Mouse (Mus musculus) liver, embryonic 11.5 days (tissue): Measurements from ENCODE around the gene Irgc1. TPM values are rescaled to one million over a fixed set of nuclear protein-coding genes. Genes with fewer than 3 reads are reported as not detected.

ENCODE experiments used
- ATAC-seq: fragments of 200-750 bp; cut with Nextera tagmentation; replicated peaks from 2 replicates; pipeline ENCODE4 v1.8.0; 2017; ENCODE audit warnings: moderate number of reproducible peaks, mild to moderate bottlenecking, moderate TSS enrichment, moderate library complexity; ENCODE audit not compliant: low FRiP score
- DNase-seq: peaks from one replicate; pipeline ENCODE4 v3.0.0-alpha.2; 2017; ENCODE audit warnings: low spot score
- H3K27ac ChIP-seq: fragments of 300-500 bp; sonication (generic); 2 replicates; pipeline ENCODE4 v1.5.1; 2014; ENCODE audit warnings: mild to moderate bottlenecking, low read depth, low read length, control low read depth
- H3K27me3 ChIP-seq: fragments of 300-500 bp; sonication (generic); replicated peaks from 2 replicates; pipeline ENCODE4 v1.6.1; 2014; ENCODE audit warnings: low read length, mixed read lengths; ENCODE audit not compliant: control insufficient read depth, insufficient read depth
- H3K36me3 ChIP-seq: fragments of 300-500 bp; sonication (generic); 2 replicates; pipeline ENCODE4 v1.6.1; 2014; ENCODE audit warnings: mild to moderate bottlenecking, low read length, moderate library complexity, mixed read lengths; ENCODE audit not compliant: control insufficient read depth, insufficient read depth
- H3K4me1 ChIP-seq: fragments of 300-500 bp; sonication (generic); replicated peaks from 2 replicates; pipeline ENCODE4 v1.6.1; 2014; ENCODE audit warnings: low read length, mixed read lengths; ENCODE audit not compliant: control insufficient read depth, insufficient read depth
- H3K4me2 ChIP-seq: fragments of 300-500 bp; sonication (generic); 2 replicates; pipeline ENCODE4 v1.6.1; 2014; ENCODE audit warnings: mild to moderate bottlenecking, control low read depth, moderate library complexity
- H3K4me3 ChIP-seq: fragments of 300-500 bp; sonication (generic); 2 replicates; pipeline ENCODE4 v1.5.1; 2014; ENCODE audit warnings: low read depth, low read length, control low read depth
- H3K9ac ChIP-seq: fragments of 300-500 bp; sonication (generic); 2 replicates; pipeline ENCODE4 v1.6.1; 2014; ENCODE audit warnings: low read depth, low read length, control low read depth
- H3K9me3 ChIP-seq: fragments of 300-500 bp; sonication (generic); 2 replicates; pipeline ENCODE4 v1.6.1; 2016; ENCODE audit warnings: low read length, inconsistent platforms, mixed read lengths; ENCODE audit not compliant: control insufficient read depth
- WGBS: fragments of 180-500 bp; shearing (Covaris S2); extraction: QIAGEN DNeasy Blood & Tissue Kit; methylation state at CpG from one replicate; pipeline ENCODE4 v1.1.7; 2014; 5-methylcytosine and 5-hydroxymethylcytosine counted together
- polyA plus RNA-seq: library from polyadenylated mRNA; unstranded; fragments of >200 nt; fragmentation: Nextera tagmentation; extraction: Ambion mirVana; gene quantifications from 2 replicates; pipeline ENCODE4 v1.2.1, GENCODE M21; 2014

The Irgc1 gene
- polyA plus RNA-seq, 1 experiment from 2014 or later = not detected

DNA sequence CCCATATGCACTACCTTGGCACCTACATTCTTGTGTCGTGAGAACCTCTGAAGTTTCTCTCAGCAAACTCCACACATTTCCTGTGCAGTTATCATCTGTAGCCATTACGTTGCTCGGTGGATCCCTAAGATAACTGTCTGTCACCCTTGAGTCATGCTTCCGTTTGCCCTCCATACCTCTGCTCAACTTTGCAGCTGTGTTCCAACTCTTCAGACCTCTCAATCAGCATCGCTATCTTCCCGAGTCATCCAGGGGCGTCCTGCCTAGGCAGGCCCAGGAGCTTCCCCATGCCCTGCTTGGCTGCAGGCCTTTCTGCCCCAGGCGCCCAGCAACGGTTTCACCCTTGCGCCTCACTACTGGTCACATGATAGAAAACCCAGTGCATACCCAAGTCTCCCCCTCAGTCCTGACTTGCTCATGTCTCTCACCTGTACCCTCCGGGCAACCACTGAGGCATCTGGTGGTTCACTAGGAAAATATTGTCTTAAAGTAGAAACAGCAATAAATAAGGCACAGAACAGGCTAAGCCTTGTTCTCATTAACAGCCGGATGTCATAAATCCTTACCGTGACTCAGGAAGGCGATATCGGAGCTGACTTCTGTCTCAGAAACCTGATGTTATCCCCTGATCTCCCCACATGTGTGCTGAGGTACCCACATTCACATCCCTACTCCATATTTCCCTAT is 57.5 kb downstream of the Irgc1 start:
- peak overlapping the region; percentile 52 for H3K9ac ChIP-seq
- 36% methylated on average over 15 of the region's 15 CpGs for WGBS
- H3K9me3 ChIP-seq = no peaks in the 10 kb centered on the region; the same call in 1 of the 2 replicates
- H3K36me3 ChIP-seq = no peaks in the 10 kb centered on the region
- peak overlapping the region; percentile 87 for H3K27ac ChIP-seq
- peaks cover 49% of the 10 kb centered on the region for H3K4me1 ChIP-seq
- DNase-seq (no peak), ATAC-seq (peak; percentile 42)
- H3K27me3 ChIP-seq = no peaks in the 10 kb centered on the region
- peak overlapping the region; percentile 55 for H3K4me2 ChIP-seq
- 0 out of 2 replicates have a peak overlapping the region, but pooled peaks have one; percentile 17 for H3K4me3 ChIP-seq

- no peak overlapping the region for H3K4me3 ChIP-seq
- DNase-seq (no peak), ATAC-seq (peak; percentile 48; the same call in 1 of the 2 replicates)
- peak overlapping the region; percentile 87 for H3K27ac ChIP-seq
- no peaks in the 10 kb centered on the region for H3K27me3 ChIP-seq
- peaks cover 53% of the 10 kb centered on the region for H3K4me1 ChIP-seq
- H3K9me3 ChIP-seq = no peaks in the 10 kb centered on the region; the same call in 1 of the 2 replicates
- WGBS = 55% methylated on average over 2 of the region's 3 CpGs
- H3K9ac ChIP-seq = peak overlapping the region; percentile 52; the same call in 1 of the 2 replicates
- H3K4me2 ChIP-seq = peak overlapping the region; percentile 55
- H3K36me3 ChIP-seq = no peaks in the 10 kb centered on the region
These were observed 58.0 kb downstream of the Irgc1 start for GRCm38 (mm10) chr7:24394054-24394453.

DNA sequence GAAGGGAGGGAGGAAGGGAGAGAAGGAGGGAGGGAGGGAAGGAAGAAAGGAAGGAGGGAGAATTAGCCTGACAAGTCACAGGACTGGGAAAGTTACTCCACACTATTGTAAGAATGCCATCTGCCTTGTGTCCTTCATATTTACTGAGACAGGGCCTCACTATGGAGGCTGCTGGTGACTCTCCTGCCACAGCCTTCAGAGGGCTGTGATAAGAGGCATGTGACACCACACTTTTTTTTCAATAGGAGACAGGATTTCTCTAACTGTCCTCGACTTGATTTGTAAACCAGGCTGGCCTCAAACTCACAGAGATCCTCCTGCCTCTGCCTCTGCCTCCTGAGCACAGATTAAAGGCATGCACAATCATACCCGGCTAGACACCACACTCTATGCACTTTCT is 60.4 kb downstream of the Irgc1 start:
- H3K4me1 ChIP-seq = peaks cover 45% of the 10 kb centered on the region
- H3K4me2 ChIP-seq = no peak overlapping the region
- ATAC-seq (no peak), DNase-seq (no peak)
- no peaks in the 10 kb centered on the region; the same call in 1 of the 2 replicates for H3K9me3 ChIP-seq
- no peak overlapping the region for H3K9ac ChIP-seq
- H3K27me3 ChIP-seq = no peaks in the 10 kb centered on the region
- no peak overlapping the region for H3K4me3 ChIP-seq
- no peak overlapping the region for H3K27ac ChIP-seq
- WGBS = 68% methylated on average over 2 of the region's 2 CpGs
- H3K36me3 ChIP-seq = no peaks in the 10 kb centered on the region

- ATAC-seq (no peak), DNase-seq (no peak)
- Histone ChIP-seq H3K27me3 (no peaks in the 10 kb centered on the region), H3K27ac (no peak overlapping the region), H3K4me3 (no peak overlapping the region), H3K4me1 (peaks cover 39% of the 10 kb centered on the region), H3K4me2 (no peak overlapping the region), H3K9me3 (no peaks in the 10 kb centered on the region; the same call in 1 of the 2 replicates), H3K9ac (no peak overlapping the region), H3K36me3 (no peaks in the 10 kb centered on the region)
- WGBS = 26% methylated on average over 5 of the region's 5 CpGs
These were observed 61.0 kb downstream of the Irgc1 start for GRCm38 (mm10) chr7:24391077-24391476.

DNA sequence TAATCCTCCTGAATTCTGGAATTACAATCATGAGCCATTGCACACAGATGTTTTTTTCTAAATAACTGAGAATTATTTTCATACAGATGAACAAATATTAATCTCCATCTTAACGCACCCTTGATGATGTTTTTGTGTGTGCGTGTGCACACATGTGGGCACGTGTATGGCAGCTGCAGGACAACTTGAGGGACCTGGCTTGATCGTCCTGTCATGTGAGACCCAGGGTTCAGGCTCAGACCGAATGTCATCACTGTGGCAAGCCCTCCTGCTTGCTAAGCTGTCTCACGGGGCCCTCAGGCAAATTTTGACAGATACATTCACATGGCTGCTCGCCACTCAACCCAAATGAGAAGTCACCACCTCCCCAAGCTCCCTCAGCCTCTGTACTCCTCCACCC is 61.6 kb downstream of the Irgc1 start:
- whole genome bisulfite sequencing = 65% methylated on average over 7 of the region's 7 CpGs
- Histone ChIP-seq H3K4me3 (no peak overlapping the region), H3K9me3 (no peaks in the 10 kb centered on the region; the same call in 1 of the 2 replicates), H3K4me2 (no peak overlapping the region), H3K27me3 (no peaks in the 10 kb centered on the region), H3K4me1 (peaks cover 35% of the 10 kb centered on the region), H3K9ac (no peak overlapping the region), H3K36me3 (no peaks in the 10 kb centered on the region), H3K27ac (no peak overlapping the region)
- DNase-seq (no peak), ATAC-seq (no peak)

- Histone ChIP-seq H3K4me3 (no peak overlapping the region), H3K27ac (no peak overlapping the region), H3K27me3 (no peaks in the 10 kb centered on the region), H3K36me3 (no peaks in the 10 kb centered on the region), H3K4me2 (no peak overlapping the region), H3K4me1 (peaks cover 26% of the 10 kb centered on the region), H3K9me3 (no peaks in the 10 kb centered on the region; the same call in 1 of the 2 replicates), H3K9ac (no peak overlapping the region)
- 48% methylated on average over 13 of the region's 13 CpGs for WGBS
- DNase-seq (no peak), ATAC-seq (no peak)
These were observed 62.4 kb downstream of the Irgc1 start for GRCm38 (mm10) chr7:24389516-24390187.

- Histone ChIP-seq H3K9ac (no peak overlapping the region), H3K4me3 (no peak overlapping the region), H3K27me3 (no peaks in the 10 kb centered on the region), H3K9me3 (no peaks in the 10 kb centered on the region), H3K36me3 (peaks cover 8% of the 10 kb centered on the region), H3K27ac (peak overlapping the region; percentile 43), H3K4me1 (peaks cover 35% of the 10 kb centered on the region), H3K4me2 (no peak overlapping the region; the same call in 1 of the 2 replicates)
- WGBS = 51% methylated on average over 10 of the region's 10 CpGs
- DNase-seq (no peak), ATAC-seq (no peak)
These were observed 65.0 kb downstream of the Irgc1 start for GRCm38 (mm10) chr7:24387059-24387556.

- Histone ChIP-seq H3K36me3 (peaks cover 19% of the 10 kb centered on the region), H3K4me1 (peaks cover 42% of the 10 kb centered on the region), H3K27me3 (no peaks in the 10 kb centered on the region), H3K4me3 (no peak overlapping the region), H3K9ac (0 out of 2 replicates have a peak overlapping the region, but pooled peaks have one; percentile 30), H3K4me2 (peak overlapping the region; percentile 42), H3K27ac (peak overlapping the region; percentile 90), H3K9me3 (no peaks in the 10 kb centered on the region)
- 15% methylated on average over 11 of the region's 11 CpGs for WGBS
- DNase-seq = peak; percentile 79
- ATAC-seq = 0 out of 2 replicates have a peak, but pooled peaks have one; percentile 19
These were observed 67.3 kb downstream of the Irgc1 start for GRCm38 (mm10) chr7:24384827-24385226.
